Mouse (Mus musculus) embryonic fibroblast, embryonic 13.5 days (primary cell): ENCODE results near the gene D8Ertd738e. TPM values are rescaled to one million over a fixed set of nuclear protein-coding genes. Genes with fewer than 3 reads are reported as not detected.

Experiments
- H3K27ac ChIP-seq: 2 replicates; pipeline ENCODE4 v1.5.1; 2012; ENCODE audit warnings: low read length, control low read depth, inconsistent platforms; ENCODE audit not compliant: insufficient read depth
- H3K4me1 ChIP-seq: 2 replicates; pipeline ENCODE4 v1.6.1; 2011; ENCODE audit warnings: low read length; ENCODE audit not compliant: control insufficient read depth, insufficient read depth
- H3K4me3 ChIP-seq: 2 replicates; pipeline ENCODE4 v1.5.1; 2011; ENCODE audit warnings: mild to moderate bottlenecking, control low read depth, low read length; ENCODE audit not compliant: insufficient read depth
- CTCF ChIP-seq: IDR thresholded peaks from 2 replicates; pipeline ENCODE4 v1.5.1; 2011; ENCODE audit warnings: mild to moderate bottlenecking, control low read depth, low read length, moderate library complexity, borderline replicate concordance; ENCODE audit not compliant: insufficient read depth
- POLR2A ChIP-seq: IDR thresholded peaks from 2 replicates; pipeline ENCODE4 v1.6.1; 2011; ENCODE audit warnings: low read depth, mild to moderate bottlenecking, control low read depth, low read length, moderate library complexity
- polyA plus RNA-seq: library from polyadenylated mRNA; stranded (reverse); fragments of >200 nt; gene quantifications from 2 replicates; pipeline ENCODE4 v1.2.4, GENCODE M21; 2011; ENCODE audit warnings: low read depth; ENCODE audit not compliant: missing spikeins, insufficient read length

Gene D8Ertd738e
- polyA plus RNA-seq, 1 experiment: 98.2 TPM

GRCm38 (mm10) chr8:84197922-84198774 lies 51.4 kb downstream of the D8Ertd738e start:
- TF ChIP-seq CTCF (no peak), POLR2A (peak; percentile 48)
- H3K4me3 ChIP-seq: peak overlapping the region; percentile 31
- H3K27ac ChIP-seq: peak overlapping the region; percentile 96
- H3K4me1 ChIP-seq: peaks cover 5% of the 10 kb centered on the region

- Histone ChIP-seq H3K4me1 (peaks cover 5% of the 10 kb centered on the region), H3K4me3 (peak overlapping the region; percentile 31), H3K27ac (peak overlapping the region; percentile 96)
- no peak for TF ChIP-seq CTCF
- TF ChIP-seq POLR2A: peak; percentile 63
Measured at GRCm38 (mm10) chr8:84197141-84197921, 52.2 kb downstream of the D8Ertd738e start.

Other genes with a start within 250 kb of the D8Ertd738e start
- not detected in 2 replicates for gene 1700067K01Rik, start 248.2 kb downstream of the D8Ertd738e start, polyA plus RNA-seq
- not detected in 2 replicates for gene 2210011C24Rik, start 237.5 kb downstream of the D8Ertd738e start, polyA plus RNA-seq
- gene Palm3, start 228.2 kb downstream of the D8Ertd738e start, polyA plus RNA-seq: 0.73 and 0.91 TPM in 2 replicates
- 1.1 and 1.5 TPM in 2 replicates for gene Il27ra, start 207.1 kb downstream of the D8Ertd738e start, polyA plus RNA-seq
- not detected in 2 replicates for gene Rln3, start 204.7 kb downstream of the D8Ertd738e start, polyA plus RNA-seq
- 1.7 and 2.0 TPM in 2 replicates for gene Gm10643, start 184.6 kb downstream of the D8Ertd738e start, polyA plus RNA-seq
- gene Rfx1, start 182.9 kb downstream of the D8Ertd738e start, polyA plus RNA-seq: 11.5 and 12.6 TPM in 2 replicates
- 19.7 and 20.4 TPM in 2 replicates for gene Dcaf15, start 145.0 kb downstream of the D8Ertd738e start, polyA plus RNA-seq
- 3.2 and 5.8 TPM in 2 replicates for gene Podnl1, start 123.7 kb downstream of the D8Ertd738e start, polyA plus RNA-seq
- gene Cc2d1a, start 101.8 kb downstream of the D8Ertd738e start, polyA plus RNA-seq: 17.7 and 20.0 TPM in 2 replicates
- 0.48 and 0.95 TPM in 2 replicates for gene 4930432K21Rik, start 101.7 kb downstream of the D8Ertd738e start, polyA plus RNA-seq
- not detected in 2 replicates for gene Nanos3, start 64.5 kb downstream of the D8Ertd738e start, polyA plus RNA-seq
- gene Zswim4, start 12.7 kb downstream of the D8Ertd738e start, polyA plus RNA-seq: 7.3 and 10.9 TPM in 2 replicates
- 16.7 and 25.1 TPM in 2 replicates for gene Mri1, start 7.6 kb upstream of the D8Ertd738e start, polyA plus RNA-seq
- 12.0 and 12.1 TPM in 2 replicates for gene Ccdc130, start 20.7 kb upstream of the D8Ertd738e start, polyA plus RNA-seq
- gene Cacna1a, start 138.7 kb upstream of the D8Ertd738e start, polyA plus RNA-seq: 7.2 and 8.8 TPM in 2 replicates